Mouse (Mus musculus): ENCODE measurements at regions not wholly inside any gene's neighbourhood (a gene's known extent, or its start where the extent isn't known, plus 50 kb on each side); places are given as distances from the start of the nearest gene placed in this dataset.

DNA sequence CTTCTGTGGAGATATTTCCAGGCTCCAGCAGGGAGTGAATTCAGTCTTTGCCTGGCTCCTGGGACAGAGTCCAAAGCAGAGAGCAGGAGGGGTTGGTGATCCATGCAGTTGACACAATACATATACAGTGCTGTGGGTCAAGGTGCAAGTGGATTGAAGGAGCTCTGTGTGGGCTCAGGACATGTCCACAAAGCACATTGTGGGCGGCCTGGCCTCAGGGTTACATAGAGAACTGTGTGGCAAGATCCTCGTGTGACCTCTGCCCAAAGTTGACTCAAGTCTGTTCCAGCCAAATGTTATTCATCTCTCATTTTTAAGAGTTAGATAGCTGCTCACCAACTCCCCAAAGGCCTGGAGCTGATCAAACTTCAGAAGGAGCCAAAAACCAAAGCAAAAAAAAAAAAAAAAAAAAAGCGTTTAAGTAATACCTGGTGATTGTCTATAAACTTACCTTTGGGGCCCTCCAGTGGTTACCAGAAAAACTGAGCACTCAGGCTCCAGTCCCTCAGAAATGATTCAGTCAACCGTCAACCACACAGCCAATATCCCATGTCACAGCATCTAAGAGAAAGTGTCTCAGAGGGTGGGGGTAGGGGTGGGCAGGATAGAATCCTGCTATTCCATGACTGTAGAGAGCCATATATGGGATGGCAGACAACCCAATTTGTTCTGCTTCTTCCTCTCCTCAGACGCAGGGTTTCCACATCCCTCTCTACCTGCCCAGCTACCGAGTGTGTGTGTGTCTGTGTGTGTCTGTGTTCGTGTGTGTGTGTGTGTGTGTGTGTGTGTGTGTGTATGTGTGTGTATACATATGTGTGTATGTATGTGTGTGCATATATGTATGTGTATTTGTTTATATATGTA lies 91.9 kb upstream of the Far2 start:
- DNase-seq (ENCODE audit: low spot score in 2 of 2): no peak

DNA sequence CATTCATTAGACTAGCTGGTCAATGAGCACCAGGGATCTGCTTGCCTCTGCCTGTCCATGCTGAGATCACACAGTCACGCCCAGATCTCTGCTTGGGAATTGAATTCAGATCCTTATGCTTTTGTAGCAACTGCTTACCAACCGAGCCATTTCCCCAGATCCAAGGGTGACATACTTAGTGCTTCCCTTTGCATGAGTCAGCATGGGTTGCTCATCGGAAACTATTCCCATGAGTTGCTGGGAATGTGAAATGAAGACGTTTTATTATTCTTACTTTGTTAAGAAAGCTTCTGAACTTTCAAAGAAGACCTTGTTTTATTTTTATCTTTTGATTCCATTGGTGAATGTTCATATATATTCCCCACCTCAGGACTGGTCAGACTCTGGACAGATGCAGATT lies 82.3 kb upstream of the Far2 start:
- DNase-seq (ENCODE audit: low spot score in 2 of 2): no peak

DNA sequence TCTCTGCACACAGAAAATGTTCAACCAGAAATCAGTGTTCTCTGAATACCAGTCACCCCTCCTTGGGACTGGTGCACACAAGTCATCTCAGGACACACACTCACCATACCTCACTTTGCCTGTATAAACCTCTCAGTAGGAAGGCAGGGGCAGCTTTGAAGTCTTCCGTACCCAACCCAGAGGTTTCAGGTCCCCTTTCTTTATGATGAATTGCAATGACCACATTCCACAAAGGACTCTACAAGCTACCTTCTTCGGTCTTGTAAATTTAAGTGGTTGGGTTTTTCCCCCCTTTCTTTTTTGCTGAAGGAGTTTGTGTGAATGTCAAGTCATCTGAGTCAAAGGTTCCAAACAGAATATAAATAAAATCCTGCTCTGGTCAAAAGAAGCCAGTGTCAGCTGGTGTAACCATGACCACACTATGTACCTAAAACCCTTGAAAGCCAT lies 76.9 kb upstream of the Far2 start:
- no peak for DNase-seq (ENCODE audit: low spot score in 2 of 2)

DNA sequence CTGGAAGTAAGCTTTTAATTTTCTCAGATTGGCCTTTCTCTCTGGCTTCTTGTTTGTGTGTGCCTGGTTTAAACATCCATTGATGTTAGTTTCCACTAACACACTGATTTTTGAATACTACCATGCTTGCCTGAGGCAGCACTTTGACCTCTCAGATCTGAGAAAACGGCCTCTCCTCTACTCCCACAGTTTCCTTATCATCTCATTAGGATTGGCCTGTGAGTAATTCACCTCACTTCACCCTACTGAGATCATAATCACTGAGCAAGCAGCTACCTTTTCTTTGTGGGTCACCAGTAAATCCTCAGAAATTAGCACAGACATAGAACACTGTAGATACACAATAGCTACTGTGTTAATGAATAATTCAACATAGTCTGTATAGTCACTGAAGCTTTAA lies 74.5 kb upstream of the Far2 start:
- no peak for DNase-seq (ENCODE audit: low spot score in 2 of 2)

DNA sequence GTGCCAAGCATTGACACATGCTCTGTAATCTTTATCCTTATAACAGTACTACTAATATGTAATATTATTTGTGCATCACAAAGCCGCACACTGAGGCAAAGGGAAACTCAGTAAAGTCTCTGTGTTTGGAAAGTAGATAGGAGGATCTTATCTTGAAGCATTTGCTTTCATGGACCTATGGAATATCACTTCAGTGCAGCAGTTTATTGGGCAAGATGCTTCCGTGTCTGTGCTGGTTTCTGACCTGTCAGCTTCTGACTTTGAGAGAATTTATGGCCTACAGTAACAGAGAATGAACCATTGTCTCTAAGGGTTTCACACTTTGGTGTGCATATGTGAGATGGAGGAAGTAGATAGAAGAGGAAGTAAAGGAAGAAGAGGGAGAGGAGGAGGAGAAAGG lies 74.0 kb upstream of the Far2 start:
- DNase-seq (ENCODE audit: low spot score in 2 of 2): no peak

DNA sequence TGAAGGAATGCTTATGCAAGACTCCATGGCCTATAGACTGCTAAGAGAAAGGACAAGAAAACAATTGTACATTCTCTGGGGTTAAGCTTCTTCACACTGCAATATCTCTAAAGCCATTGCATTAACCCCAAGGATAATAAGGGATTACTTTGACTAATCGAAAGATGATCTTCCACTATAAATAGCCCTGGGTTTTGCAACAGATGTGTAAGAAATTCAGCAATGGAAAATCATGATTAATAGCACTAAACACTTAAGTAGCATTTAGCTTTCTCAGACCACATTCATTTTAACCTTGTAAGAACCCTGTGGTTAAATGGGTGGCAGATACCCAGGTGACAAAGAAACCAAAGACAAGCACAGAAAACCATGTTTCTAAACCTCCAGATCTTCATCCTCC lies 71.1 kb upstream of the Far2 start:
- DNase-seq (ENCODE audit: low spot score in 2 of 2): no peak

DNA sequence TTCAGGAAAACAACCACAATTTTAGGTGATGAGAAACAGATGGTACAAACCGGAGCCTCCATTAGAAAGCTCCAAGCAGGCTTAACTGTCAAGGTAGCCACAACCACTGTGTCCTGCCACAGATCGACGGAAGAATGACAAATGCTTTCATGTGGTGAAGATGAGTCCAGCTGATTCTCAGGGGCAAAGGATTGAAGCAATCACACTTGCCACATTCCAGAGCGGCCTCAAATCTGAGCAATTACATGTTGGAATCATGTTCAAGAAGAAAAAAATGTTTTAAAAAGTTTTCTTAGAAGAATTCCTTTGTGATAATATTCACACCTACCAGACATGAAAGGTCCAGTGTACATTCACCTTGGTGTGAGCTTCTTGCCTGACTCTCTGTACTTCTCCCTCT lies 57.7 kb upstream of the Far2 start:
- no peak for DNase-seq (ENCODE audit: low spot score in 2 of 2)
